Mouse (Mus musculus) forebrain, embryonic 12.5 days (tissue): ENCODE data around the gene Ypel3. TPM values are rescaled to one million over a fixed set of nuclear protein-coding genes. Genes with fewer than 3 reads are reported as not detected.
"Not testable (repeated sequence)": the region's sequence is repeated elsewhere in the genome, so short reads cannot be mapped to it uniquely, and the experiment has no call there.

Experiments
- ATAC-seq: fragments of 200-750 bp; cut with Nextera tagmentation; 2 replicates; pipeline ENCODE4 v1.8.0; 2017; ENCODE audit warnings: moderate TSS enrichment; ENCODE audit not compliant: low FRiP score
- H3K27ac ChIP-seq: fragments of 300-500 bp; sonication (generic); 2 replicates; pipeline ENCODE4 v1.5.1; 2016; ENCODE audit warnings: mild to moderate bottlenecking
- H3K27me3 ChIP-seq: fragments of 300-500 bp; sonication (generic); 2 replicates; pipeline ENCODE4 v1.6.1; 2016; ENCODE audit warnings: mild to moderate bottlenecking
- H3K36me3 ChIP-seq: fragments of 300-500 bp; sonication (generic); replicated peaks from 2 replicates; pipeline ENCODE4 v1.6.1; 2016; ENCODE audit warnings: mild to moderate bottlenecking
- H3K4me1 ChIP-seq: fragments of 300-500 bp; sonication (generic); 2 replicates; pipeline ENCODE4 v1.6.1; 2016
- H3K4me2 ChIP-seq: fragments of 300-500 bp; sonication (generic); 2 replicates; pipeline ENCODE4 v1.6.1; 2016; ENCODE audit warnings: mild to moderate bottlenecking, moderate library complexity
- H3K4me3 ChIP-seq: fragments of 300-500 bp; sonication (generic); replicated peaks from 2 replicates; pipeline ENCODE4 v1.5.1; 2016; ENCODE audit warnings: mild to moderate bottlenecking
- H3K9ac ChIP-seq: fragments of 300-500 bp; sonication (generic); 2 replicates; pipeline ENCODE4 v1.6.1; 2016; ENCODE audit warnings: mild to moderate bottlenecking
- H3K9me3 ChIP-seq: fragments of 300-500 bp; sonication (generic); 2 replicates; pipeline ENCODE4 v1.6.1; 2016
- WGBS: fragments of 180-500 bp; shearing (Covaris S2); methylation state at CpG from one replicate; pipeline ENCODE4 v1.1.7; 2016; 5-methylcytosine and 5-hydroxymethylcytosine counted together
- polyA plus RNA-seq: library from polyadenylated mRNA; unstranded; fragments of >200 nt; fragmentation: Nextera tagmentation; extraction: Ambion mirVana; gene quantifications from 2 replicates; pipeline ENCODE4 v1.2.1, GENCODE M21; 2016

The Ypel3 gene
- polyA plus RNA-seq, 1 experiment from 2014 or later: 92.7 TPM

GRCm38 (mm10) chr7:126773351-126773750 lies 3.4 kb upstream of the Ypel3 start:
- no peak overlapping the region for H3K4me2 ChIP-seq
- no peak overlapping the region for H3K27ac ChIP-seq
- 93% methylated on average over 2 of the region's 2 CpGs for WGBS
- H3K9ac ChIP-seq: no peak overlapping the region
- H3K9me3 ChIP-seq: no peaks in the 10 kb centered on the region
- no peak for ATAC-seq
- H3K4me3 ChIP-seq: no peak overlapping the region
- H3K4me1 ChIP-seq: peaks cover 24% of the 10 kb centered on the region
- peaks cover 34% of the 10 kb centered on the region for H3K36me3 ChIP-seq
- no peaks in the 10 kb centered on the region for H3K27me3 ChIP-seq

- no peak for ATAC-seq
- no peak overlapping the region for H3K9ac ChIP-seq
- no peak overlapping the region for H3K4me3 ChIP-seq
- peaks cover 24% of the 10 kb centered on the region for H3K4me1 ChIP-seq
- H3K27me3 ChIP-seq: no peaks in the 10 kb centered on the region
- no peak overlapping the region for H3K27ac ChIP-seq
- no peaks in the 10 kb centered on the region for H3K9me3 ChIP-seq
- H3K4me2 ChIP-seq: no peak overlapping the region
- 85% methylated on average over 2 of the region's 2 CpGs for WGBS
- H3K36me3 ChIP-seq: peaks cover 25% of the 10 kb centered on the region
Measured at GRCm38 (mm10) chr7:126774463-126774862, 2.3 kb upstream of the Ypel3 start.

- H3K9ac ChIP-seq: peak overlapping the region; percentile 75; the same call in 1 of the 2 replicates
- ATAC-seq: no peak
- H3K27ac ChIP-seq: no peak overlapping the region
- H3K4me1 ChIP-seq: peaks cover 33% of the 10 kb centered on the region
- H3K36me3 ChIP-seq: peaks cover 16% of the 10 kb centered on the region
- H3K4me3 ChIP-seq: no peak overlapping the region
- H3K27me3 ChIP-seq: no peaks in the 10 kb centered on the region
- H3K4me2 ChIP-seq: peak overlapping the region; percentile 81; the same call in 1 of the 2 replicates
- H3K9me3 ChIP-seq: no peaks in the 10 kb centered on the region
- 87% methylated on average over 10 of the region's 10 CpGs for WGBS
Measured at GRCm38 (mm10) chr7:126775185-126775977, 1.4 kb upstream of the Ypel3 start.

GRCm38 (mm10) chr7:126775978-126776234 lies 849 bp upstream of the Ypel3 start:
- Histone ChIP-seq H3K9ac (peak overlapping the region; percentile 75), H3K27ac (peak overlapping the region; percentile 84), H3K36me3 (peaks cover 11% of the 10 kb centered on the region; the same call in 1 of the 2 replicates), H3K27me3 (no peaks in the 10 kb centered on the region), H3K4me2 (peak overlapping the region; percentile 81), H3K4me3 (peak overlapping the region; percentile 66; the same call in 1 of the 2 replicates), H3K9me3 (no peaks in the 10 kb centered on the region), H3K4me1 (peaks cover 36% of the 10 kb centered on the region)
- 80% methylated on average over 3 of the region's 3 CpGs for WGBS
- ATAC-seq: no peak

- Histone ChIP-seq H3K27me3 (no peaks in the 10 kb centered on the region), H3K27ac (no peak overlapping the region), H3K36me3 (peaks cover 6% of the 10 kb centered on the region; the same call in 1 of the 2 replicates), H3K4me3 (peak overlapping the region; percentile 66), H3K9ac (peak overlapping the region; percentile 75), H3K4me1 (peaks cover 46% of the 10 kb centered on the region), H3K9me3 (no peaks in the 10 kb centered on the region), H3K4me2 (peak overlapping the region; percentile 81)
- WGBS: 48% methylated on average over 10 of the region's 10 CpGs
- no peak for ATAC-seq
Measured at GRCm38 (mm10) chr7:126777476-126777875, 721 bp downstream of the Ypel3 start.

GRCm38 (mm10) chr7:126778147-126778546 lies 1.4 kb downstream of the Ypel3 start:
- 90% methylated on average over 3 of the region's 3 CpGs for WGBS
- peaks cover 46% of the 10 kb centered on the region for H3K4me1 ChIP-seq
- H3K4me3 ChIP-seq: 0 out of 2 replicates have a peak overlapping the region, but pooled peaks have one; percentile 7
- no peaks in the 10 kb centered on the region for H3K9me3 ChIP-seq
- peak overlapping the region; percentile 75 for H3K9ac ChIP-seq
- no peaks in the 10 kb centered on the region; the same call in none of the 2 replicates for H3K36me3 ChIP-seq
- no peaks in the 10 kb centered on the region for H3K27me3 ChIP-seq
- H3K4me2 ChIP-seq: peak overlapping the region; percentile 81
- H3K27ac ChIP-seq: 0 out of 2 replicates have a peak overlapping the region, but pooled peaks have one; percentile 42
- ATAC-seq: no peak

- 87% methylated on average over 7 of the region's 7 CpGs for WGBS
- H3K4me1 ChIP-seq: peaks cover 46% of the 10 kb centered on the region
Measured at GRCm38 (mm10) chr7:126779101-126779500, 2.3 kb downstream of the Ypel3 start.

GRCm38 (mm10) chr7:126779983-126780970 lies 3.5 kb downstream of the Ypel3 start:
- Histone ChIP-seq H3K4me2 (peak overlapping the region; percentile 93), H3K9ac (peak overlapping the region; percentile 53), H3K4me1 (peaks cover 46% of the 10 kb centered on the region), H3K9me3 (no peaks in the 10 kb centered on the region), H3K27ac (peak overlapping the region; percentile 79), H3K36me3 (peaks cover 17% of the 10 kb centered on the region), H3K27me3 (no peaks in the 10 kb centered on the region), H3K4me3 (peak overlapping the region; percentile 39)
- ATAC-seq: peak; percentile 72
- WGBS: 2% methylated on average over 21 of the region's 21 CpGs

More at GRCm38 (mm10) chr7:126779101-126779500, 2.3 kb downstream of the Ypel3 start:
- H3K36me3 ChIP-seq, ATAC-seq, H3K27me3 ChIP-seq, H3K9ac ChIP-seq, H3K4me2 ChIP-seq, H3K4me3 ChIP-seq, H3K9me3 ChIP-seq: not testable (repeated sequence)
- 0 out of 2 replicates have a peak overlapping the region, but pooled peaks have one; percentile 25 for H3K27ac ChIP-seq

- Histone ChIP-seq H3K27me3 (no peaks in the 10 kb centered on the region), H3K9ac (peak within 1 kb of the TSS; percentile 53), H3K27ac (peak within 1 kb of the TSS; percentile 79), H3K36me3 (peaks cover 25% of the 10 kb centered on the region), H3K4me2 (peak within 1 kb of the TSS; percentile 93), H3K4me3 (peak within 1 kb of the TSS; percentile 39), H3K9me3 (no peaks in the 10 kb centered on the region), H3K4me1 (peaks cover 41% of the 10 kb centered on the region)
- ATAC-seq: peak; percentile 2; the same call in 1 of the 2 replicates
- WGBS: 8% methylated on average over 22 of the region's 22 CpGs
Measured at GRCm38 (mm10) chr7:126780971-126781635, 4.3 kb downstream of the Ypel3 start, which contains the start of gene Tbx6. Tbx6 (plus strand) TSS chr7:126781483.

- Histone ChIP-seq H3K4me1 (peaks cover 36% of the 10 kb centered on the region), H3K27ac (peak overlapping the region; percentile 6; the same call in 1 of the 2 replicates), H3K27me3 (no peaks in the 10 kb centered on the region), H3K9ac (peak overlapping the region; percentile 53; the same call in 1 of the 2 replicates), H3K4me3 (0 out of 2 replicates have a peak overlapping the region, but pooled peaks have one; percentile 39), H3K4me2 (peak overlapping the region; percentile 93), H3K36me3 (peaks cover 32% of the 10 kb centered on the region), H3K9me3 (no peaks in the 10 kb centered on the region)
- WGBS: 48% methylated on average over 11 of the region's 11 CpGs
- no peak for ATAC-seq
Measured at GRCm38 (mm10) chr7:126781661-126782370, 5.1 kb downstream of the Ypel3 start.

- WGBS: 88% methylated on average over 13 of the region's 13 CpGs
- no peak overlapping the region for H3K9ac ChIP-seq
- H3K27me3 ChIP-seq: no peaks in the 10 kb centered on the region
- peaks cover 41% of the 10 kb centered on the region for H3K36me3 ChIP-seq
- no peak overlapping the region for H3K4me3 ChIP-seq
- no peak for ATAC-seq
- no peaks in the 10 kb centered on the region for H3K9me3 ChIP-seq
- H3K4me1 ChIP-seq: peaks cover 29% of the 10 kb centered on the region
- no peak overlapping the region for H3K27ac ChIP-seq
- no peak overlapping the region for H3K4me2 ChIP-seq
Measured at GRCm38 (mm10) chr7:126782693-126783092, 5.9 kb downstream of the Ypel3 start.
